Mouse (Mus musculus) spleen, adult 2 months (tissue): ENCODE measurements around the gene Vmn2r97. TPM values are rescaled to one million over a fixed set of nuclear protein-coding genes. Genes with fewer than 3 reads are reported as not detected.
"Not testable (repeated sequence)": the region's sequence is repeated elsewhere in the genome, so short reads cannot be mapped to it uniquely, and the experiment has no call there.

ENCODE experiments used
- DNase-seq, 2 experiments: peaks; one replicate each; pipeline versions ENCODE4 v3.0.0 to v3.0.0-alpha.2; 2012 to 2021; ENCODE audit warnings: low spot score in 2 of 2, low read depth in 1 of 2
- H3K27ac ChIP-seq: fragments of 200-500 bp; 2 replicates; pipeline ENCODE4 v1.5.1; 2012; ENCODE audit warnings: low read length, inconsistent platforms; ENCODE audit not compliant: insufficient read depth
- H3K27me3 ChIP-seq: fragments of 200-500 bp; 2 replicates; pipeline ENCODE4 v1.6.1; 2012; ENCODE audit warnings: mild to moderate bottlenecking, moderate library complexity, low read length, inconsistent platforms; ENCODE audit not compliant: control insufficient read depth, insufficient read depth
- H3K36me3 ChIP-seq: fragments of 200-500 bp; 2 replicates; pipeline ENCODE4 v1.6.1; 2012; ENCODE audit warnings: mild to moderate bottlenecking, low read length, inconsistent platforms; ENCODE audit not compliant: control insufficient read depth, insufficient read depth
- H3K4me1 ChIP-seq: fragments of 200-500 bp; 2 replicates; pipeline ENCODE4 v1.6.1; 2011; ENCODE audit warnings: inconsistent platforms; ENCODE audit not compliant: control insufficient read depth, insufficient read depth, insufficient read length
- H3K4me3 ChIP-seq: fragments of 200-500 bp; 2 replicates; pipeline ENCODE4 v1.5.1; 2011; ENCODE audit warnings: mild to moderate bottlenecking, inconsistent platforms; ENCODE audit not compliant: insufficient read depth, insufficient read length; ENCODE audit errors: extremely low read depth
- CTCF ChIP-seq: fragments of 200-500 bp; IDR thresholded peaks from 2 replicates; pipeline ENCODE4 v1.5.1; 2011; ENCODE audit warnings: mild to moderate bottlenecking, inconsistent platforms; ENCODE audit not compliant: insufficient read depth, insufficient read length, insufficient replicate concordance; ENCODE audit errors: extremely low read depth
- POLR2A ChIP-seq: fragments of 200-500 bp; IDR thresholded peaks from 2 replicates; pipeline ENCODE4 v1.6.1; 2011; ENCODE audit warnings: low read depth, low read length, inconsistent platforms
- WGBS: fragments of 180-500 bp; shearing (Covaris S2); methylation state at CpG from one replicate; pipeline ENCODE4 v1.1.7; 2018; 5-methylcytosine and 5-hydroxymethylcytosine counted together
- polyA plus RNA-seq: library from polyadenylated mRNA; depleted of rRNA; stranded (reverse); fragments of >200 nt; gene quantifications from 2 replicates; pipeline ENCODE4 v1.2.3, GENCODE M21; 2012; rRNA removed

Vmn2r97 gene
- polyA plus RNA-seq: not detected in 2 replicates

DNA sequence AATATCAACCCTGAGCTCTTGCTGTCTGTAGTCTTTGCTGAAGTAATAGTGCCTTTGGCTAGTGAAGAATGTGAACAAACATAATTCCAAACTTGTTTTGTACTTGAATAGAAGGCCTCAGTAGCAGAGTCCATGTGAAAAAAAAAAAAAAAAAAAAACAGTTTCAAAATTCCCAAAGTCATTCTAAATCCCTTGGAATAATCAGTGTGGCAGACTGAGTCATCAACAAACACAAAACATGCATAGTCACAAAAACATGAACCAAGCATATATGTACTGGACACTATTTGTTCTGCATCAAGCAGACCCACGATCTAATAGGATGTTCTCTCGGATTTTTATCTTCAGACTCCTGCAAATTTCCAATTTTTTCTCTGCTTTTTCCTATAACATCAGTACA, at the start of gene Vmn2r97:
TSS of gene Vmn2r97 (plus strand) at position 301 of the 400 bp plus-strand sequence.
- not testable (repeated sequence) for H3K27me3 ChIP-seq, H3K27ac ChIP-seq, H3K36me3 ChIP-seq, H3K4me1 ChIP-seq, DNase-seq, H3K4me3 ChIP-seq
- WGBS: 73% methylated on average over 2 of the region's 2 CpGs

GRCm38 (mm10) chr17:18882436-18882835, 31.7 kb upstream of the Vmn2r97 start:
- not testable (repeated sequence) for H3K36me3 ChIP-seq, H3K4me3 ChIP-seq, DNase-seq, H3K27ac ChIP-seq, H3K4me1 ChIP-seq, H3K27me3 ChIP-seq
- WGBS: 58% methylated on average over 2 of the region's 2 CpGs

DNA sequence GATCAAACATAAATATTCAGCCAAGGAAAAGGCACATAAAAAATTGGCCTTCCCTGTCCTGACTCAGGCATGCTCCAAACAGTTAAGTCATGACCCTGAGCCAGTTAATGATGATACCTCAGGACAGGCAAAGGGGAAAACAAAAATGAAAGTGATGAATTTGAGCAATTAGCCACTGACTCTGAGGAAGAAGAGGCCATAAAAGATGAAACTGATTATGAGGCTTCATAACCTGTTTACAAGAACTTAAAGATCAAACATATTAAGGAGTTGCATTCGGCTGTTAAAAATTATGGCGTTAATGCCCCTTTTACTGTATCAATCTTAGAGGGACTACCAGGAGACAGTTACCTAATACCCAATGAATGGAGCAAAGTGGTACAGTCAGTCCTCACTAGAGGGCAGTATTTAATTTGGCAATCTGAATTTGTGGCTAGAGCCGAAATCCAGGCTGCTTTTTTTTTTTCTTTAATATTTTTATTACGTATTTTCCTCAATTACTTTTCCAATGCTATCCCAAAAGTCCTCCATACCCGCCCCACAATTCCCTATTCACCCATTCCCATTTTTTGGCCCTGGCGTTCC, 24.3 kb upstream of the Vmn2r97 start:
- DNase-seq: no peak
- Histone ChIP-seq H3K4me1 (no peaks in the 10 kb centered on the region), H3K4me3 (no peak overlapping the region), H3K36me3 (no peaks in the 10 kb centered on the region), H3K27ac (no peak overlapping the region), H3K27me3 (no peaks in the 10 kb centered on the region)
- 78% methylated on average over 6 of the region's 6 CpGs for WGBS
- no peak for TF ChIP-seq CTCF
- no peak for TF ChIP-seq POLR2A

DNA sequence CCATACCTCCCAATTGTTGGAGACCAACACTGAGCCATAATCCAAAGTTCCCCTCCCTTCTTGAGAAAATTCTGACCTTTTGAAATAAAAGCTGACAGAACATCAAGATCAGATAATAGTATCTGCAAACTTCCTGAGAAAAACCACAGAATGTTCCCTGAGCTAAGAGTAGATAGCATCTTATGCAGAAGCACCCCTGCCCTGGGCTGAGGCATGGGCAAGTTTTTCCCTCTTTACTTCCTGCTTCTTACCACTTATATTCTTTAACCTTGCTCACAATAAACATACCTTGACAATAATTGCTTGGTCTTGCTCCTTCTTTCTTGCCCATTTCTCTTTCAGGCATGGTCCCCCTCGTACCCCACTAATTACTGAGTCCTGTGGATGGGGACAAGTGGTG, 43.7 kb downstream of the Vmn2r97 start:
- H3K27me3 ChIP-seq, H3K4me1 ChIP-seq, H3K36me3 ChIP-seq, H3K4me3 ChIP-seq, DNase-seq: not testable (repeated sequence)
- 50% methylated on average over 1 of the region's 1 CpGs for WGBS
- peak overlapping the region; percentile 33; the same call in 1 of the 2 replicates for H3K27ac ChIP-seq

DNA sequence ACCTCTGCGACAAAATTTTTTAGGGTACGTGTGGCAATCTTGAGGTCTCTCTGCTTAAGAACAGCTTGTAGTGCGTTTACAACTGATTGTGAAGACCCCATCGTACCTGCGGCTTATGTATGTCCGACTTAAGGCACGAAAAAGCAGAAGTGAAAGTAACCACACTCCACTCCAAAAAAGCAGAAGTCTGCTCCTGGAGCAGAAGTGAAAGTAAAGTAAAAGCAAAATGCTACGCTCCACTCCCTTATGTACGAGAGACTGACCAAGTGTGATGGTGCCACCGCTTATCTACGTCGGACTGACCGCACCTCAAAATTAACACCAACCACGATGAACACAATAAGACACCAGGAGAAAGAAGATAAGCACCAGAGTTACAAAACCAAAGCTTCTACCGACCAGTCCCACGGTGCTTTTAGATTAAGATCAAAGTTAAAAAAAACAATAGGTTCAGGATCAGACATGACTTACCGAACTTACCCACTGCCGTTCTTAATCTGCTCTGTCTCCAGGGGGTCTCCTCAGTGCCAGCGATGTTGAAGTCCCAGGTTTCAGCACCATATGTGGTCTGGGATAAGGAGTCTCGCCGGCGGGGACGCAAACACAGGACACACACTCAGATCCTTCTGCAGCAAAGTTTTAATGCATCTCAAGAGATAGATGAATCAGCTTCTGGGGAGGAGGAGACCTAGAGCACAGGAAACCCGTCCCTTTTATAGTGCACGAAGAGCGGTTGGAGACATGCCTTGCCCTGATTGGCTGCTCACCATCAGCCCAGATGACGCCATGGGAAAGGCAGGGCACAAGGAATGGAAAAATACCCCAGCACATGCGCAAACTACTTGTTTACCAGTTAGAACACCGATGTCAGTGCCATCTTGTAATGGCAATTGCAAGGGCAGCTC, 54.5 kb downstream of the Vmn2r97 start:
- DNase-seq: peak in 1 of 2 experiments; percentile 72
- H3K4me1 ChIP-seq: no peaks in the 10 kb centered on the region; the same call in 1 of the 2 replicates
- WGBS: 44% methylated on average over 29 of the region's 29 CpGs
- H3K27ac ChIP-seq: peak overlapping the region; percentile 74
- no peak for TF ChIP-seq POLR2A
- TF ChIP-seq CTCF: no peak
- H3K4me3 ChIP-seq: peak overlapping the region; percentile 37
- no peaks in the 10 kb centered on the region for H3K36me3 ChIP-seq
- H3K27me3 ChIP-seq: no peaks in the 10 kb centered on the region

Other genes starting within 250 kb of the Vmn2r97 start
- gene Vmn2r98, start 139.2 kb downstream of the Vmn2r97 start, polyA plus RNA-seq: not detected in 2 replicates